Mouse (Mus musculus): ENCODE measurements around the gene Kremen2. TPM values are rescaled to one million over a fixed set of nuclear protein-coding genes. Genes with fewer than 3 reads are reported as not detected.

Kremen2 gene
- 2.1 and 2.9 TPM in 2 replicates for polyA plus RNA-seq (2014; fragmentation: Nextera tagmentation; extraction: Ambion mirVana)

GRCm38 (mm10) chr17:23745301-23746251, at the start of gene Kremen2:
Gene Kremen2 (minus strand): TSS chr17:23745833.
- H3K27ac ChIP-seq (ENCODE audit: low read depth, low read length) = no peak within 1 kb of the TSS
- H3K4me2 ChIP-seq (replicated peaks; ENCODE audit: low read depth, low read length) = peak within 1 kb of the TSS; percentile 69
- H3K9ac ChIP-seq (ENCODE audit: low read depth, low read length) = peak within 1 kb of the TSS; percentile 40; the same call in 1 of the 2 replicates
- peaks cover 32% of the 10 kb centered on the region for H3K4me1 ChIP-seq (ENCODE audit: control insufficient read depth, insufficient read depth, low read length)
- no peaks in the 10 kb centered on the region for H3K36me3 ChIP-seq (ENCODE audit: control insufficient read depth, insufficient read depth, low read length)
- no peak for ATAC-seq (ENCODE audit: low FRiP score, low TSS enrichment)
- no peaks in the 10 kb centered on the region for H3K9me3 ChIP-seq (ENCODE audit: control insufficient read depth, low read length)
- H3K27me3 ChIP-seq (ENCODE audit: control insufficient read depth, insufficient read depth, low read length) = peaks cover 55% of the 10 kb centered on the region
- under 1% methylated on average over 43 of the region's 45 CpGs for WGBS
- H3K4me3 ChIP-seq (ENCODE audit: low read length) = peak within 1 kb of the TSS; percentile 39

- no peak overlapping the region for H3K4me2 ChIP-seq (replicated peaks; ENCODE audit: low read depth, low read length)
- H3K4me3 ChIP-seq (ENCODE audit: low read length) = no peak overlapping the region
- no peaks in the 10 kb centered on the region for H3K27me3 ChIP-seq (ENCODE audit: control insufficient read depth, insufficient read depth, low read length)
- H3K9ac ChIP-seq (ENCODE audit: low read depth, low read length) = no peak overlapping the region
- no peak for ATAC-seq (ENCODE audit: low FRiP score, low TSS enrichment)
- H3K36me3 ChIP-seq (ENCODE audit: control insufficient read depth, insufficient read depth, low read length) = no peaks in the 10 kb centered on the region
- H3K27ac ChIP-seq (ENCODE audit: low read depth, low read length) = no peak overlapping the region
- 0 out of 2 replicates have a peak, but pooled peaks cover 6% of the 10 kb centered on the region for H3K4me1 ChIP-seq (ENCODE audit: control insufficient read depth, insufficient read depth, low read length)
- 95% methylated on average over 8 of the region's 8 CpGs for WGBS
- no peaks in the 10 kb centered on the region for H3K9me3 ChIP-seq (ENCODE audit: control insufficient read depth, low read length)
Measured at GRCm38 (mm10) chr17:23795323-23795722, 49.7 kb upstream of the Kremen2 start.

- H3K4me1 ChIP-seq (ENCODE audit: control insufficient read depth, insufficient read depth, low read length) = peaks cover 12% of the 10 kb centered on the region; the same call in 1 of the 2 replicates
- 0 out of 2 replicates have a peak overlapping the region, but pooled peaks have one; percentile 83 for H3K9ac ChIP-seq (ENCODE audit: low read depth, low read length)
- H3K9me3 ChIP-seq (ENCODE audit: control insufficient read depth, low read length) = no peaks in the 10 kb centered on the region
- H3K4me2 ChIP-seq (replicated peaks; ENCODE audit: low read depth, low read length) = peak overlapping the region; percentile 51
- H3K36me3 ChIP-seq (ENCODE audit: control insufficient read depth, insufficient read depth, low read length) = no peaks in the 10 kb centered on the region
- H3K27me3 ChIP-seq (ENCODE audit: control insufficient read depth, insufficient read depth, low read length) = no peaks in the 10 kb centered on the region
- WGBS = 44% methylated on average over 2 of the region's 2 CpGs
- peak overlapping the region; percentile 37; the same call in 1 of the 2 replicates for H3K4me3 ChIP-seq (ENCODE audit: low read length)
- peak overlapping the region; percentile 67; the same call in 1 of the 2 replicates for H3K27ac ChIP-seq (ENCODE audit: low read depth, low read length)
- ATAC-seq (ENCODE audit: low FRiP score, low TSS enrichment) = no peak
Measured at GRCm38 (mm10) chr17:23791079-23791357, 45.4 kb upstream of the Kremen2 start.

GRCm38 (mm10) chr17:23790269-23791078, 44.8 kb upstream of the Kremen2 start, which contains the start of gene Srrm2:
Gene Srrm2 (plus strand): TSS chr17:23790532.
- Histone ChIP-seq H3K27ac (ENCODE audit: low read depth, low read length) (peak within 1 kb of the TSS; percentile 67), H3K27me3 (ENCODE audit: control insufficient read depth, insufficient read depth, low read length) (no peaks in the 10 kb centered on the region), H3K9me3 (ENCODE audit: control insufficient read depth, low read length) (no peaks in the 10 kb centered on the region), H3K9ac (ENCODE audit: low read depth, low read length) (peak within 1 kb of the TSS; percentile 83), H3K4me2 (replicated peaks; ENCODE audit: low read depth, low read length) (peak within 1 kb of the TSS; percentile 51), H3K4me1 (ENCODE audit: control insufficient read depth, insufficient read depth, low read length) (peaks cover 12% of the 10 kb centered on the region; the same call in 1 of the 2 replicates), H3K4me3 (ENCODE audit: low read length) (peak within 1 kb of the TSS; percentile 37), H3K36me3 (ENCODE audit: control insufficient read depth, insufficient read depth, low read length) (no peaks in the 10 kb centered on the region)
- ATAC-seq (ENCODE audit: low FRiP score, low TSS enrichment) = peak; percentile 49; the same call in 1 of the 2 replicates
- 2% methylated on average over 29 of the region's 29 CpGs for WGBS

GRCm38 (mm10) chr17:23789749-23790268, 44.2 kb upstream of the Kremen2 start:
- H3K4me3 ChIP-seq (ENCODE audit: low read length) = peak overlapping the region; percentile 37
- peak overlapping the region; percentile 83 for H3K9ac ChIP-seq (ENCODE audit: low read depth, low read length)
- H3K4me2 ChIP-seq (replicated peaks; ENCODE audit: low read depth, low read length) = peak overlapping the region; percentile 51
- no peak for ATAC-seq (ENCODE audit: low FRiP score, low TSS enrichment)
- H3K4me1 ChIP-seq (ENCODE audit: control insufficient read depth, insufficient read depth, low read length) = peaks cover 12% of the 10 kb centered on the region; the same call in 1 of the 2 replicates
- H3K27me3 ChIP-seq (ENCODE audit: control insufficient read depth, insufficient read depth, low read length) = no peaks in the 10 kb centered on the region
- H3K27ac ChIP-seq (ENCODE audit: low read depth, low read length) = peak overlapping the region; percentile 67
- 16% methylated on average over 8 of the region's 8 CpGs for WGBS
- H3K36me3 ChIP-seq (ENCODE audit: control insufficient read depth, insufficient read depth, low read length) = no peaks in the 10 kb centered on the region
- H3K9me3 ChIP-seq (ENCODE audit: control insufficient read depth, low read length) = no peaks in the 10 kb centered on the region

- no peak for ATAC-seq (ENCODE audit: low FRiP score, low TSS enrichment)
- Histone ChIP-seq H3K9me3 (ENCODE audit: control insufficient read depth, low read length) (no peaks in the 10 kb centered on the region), H3K4me3 (ENCODE audit: low read length) (no peak overlapping the region), H3K36me3 (ENCODE audit: control insufficient read depth, insufficient read depth, low read length) (no peaks in the 10 kb centered on the region), H3K27me3 (ENCODE audit: control insufficient read depth, insufficient read depth, low read length) (no peaks in the 10 kb centered on the region), H3K9ac (ENCODE audit: low read depth, low read length) (no peak overlapping the region), H3K27ac (ENCODE audit: low read depth, low read length) (no peak overlapping the region), H3K4me1 (ENCODE audit: control insufficient read depth, insufficient read depth, low read length) (peaks cover 12% of the 10 kb centered on the region; the same call in 1 of the 2 replicates), H3K4me2 (replicated peaks; ENCODE audit: low read depth, low read length) (no peak overlapping the region)
- WGBS = 88% methylated on average over 4 of the region's 4 CpGs
Measured at GRCm38 (mm10) chr17:23788973-23789372, 43.3 kb upstream of the Kremen2 start.

- 0 out of 2 replicates have a peak overlapping the region, but pooled peaks have one; percentile 31 for H3K9ac ChIP-seq (ENCODE audit: low read depth, low read length)
- no peak overlapping the region for H3K27ac ChIP-seq (ENCODE audit: low read depth, low read length)
Measured at GRCm38 (mm10) chr17:23786510-23786931, 40.9 kb upstream of the Kremen2 start.

More at GRCm38 (mm10) chr17:23786510-23786931, 40.9 kb upstream of the Kremen2 start:
- 9% methylated on average over 13 of the region's 13 CpGs for WGBS
- Histone ChIP-seq H3K9me3 (ENCODE audit: control insufficient read depth, low read length) (no peaks in the 10 kb centered on the region), H3K4me3 (ENCODE audit: low read length) (peak overlapping the region; percentile 61), H3K4me2 (replicated peaks; ENCODE audit: low read depth, low read length) (peak overlapping the region; percentile 94), H3K27me3 (ENCODE audit: control insufficient read depth, insufficient read depth, low read length) (no peaks in the 10 kb centered on the region), H3K36me3 (ENCODE audit: control insufficient read depth, insufficient read depth, low read length) (no peaks in the 10 kb centered on the region), H3K4me1 (ENCODE audit: control insufficient read depth, insufficient read depth, low read length) (peaks cover 12% of the 10 kb centered on the region; the same call in 1 of the 2 replicates)
- ATAC-seq (ENCODE audit: low FRiP score, low TSS enrichment) = no peak; the same call in 1 of the 2 replicates
